Mouse (Mus musculus) G1E (cell line): ENCODE measurements around the gene Aars. TPM values are rescaled to one million over a fixed set of nuclear protein-coding genes. Genes with fewer than 3 reads are reported as not detected.
"Not testable (repeated sequence)": the region's sequence is repeated elsewhere in the genome, so short reads cannot be mapped to it uniquely, and the experiment has no call there.

Source experiments
- ATAC-seq: 2 replicates; pipeline ENCODE4 v1.8.0; 2016; ENCODE audit warnings: mild to moderate bottlenecking; ENCODE audit not compliant: insufficient number of reproducible peaks, poor library complexity, low FRiP score, severe bottlenecking; ENCODE audit errors: extremely low read depth
- DNase-seq: peaks from one replicate; pipeline ENCODE4 v3.0.0; 2012; ENCODE audit warnings: low spot score
- H3K27me3 ChIP-seq: 2 replicates; pipeline ENCODE4 v1.6.1; 2012; ENCODE audit warnings: mild to moderate bottlenecking, low read length, inconsistent platforms; ENCODE audit not compliant: insufficient read depth
- H3K36me3 ChIP-seq: replicated peaks from 2 replicates; pipeline ENCODE3; 2012; ENCODE audit warnings: mild to moderate bottlenecking, inconsistent platforms
- H3K4me1 ChIP-seq: 2 replicates; pipeline ENCODE4 v1.6.1; 2012; ENCODE audit warnings: low read depth, low read length, inconsistent platforms, mixed read lengths; ENCODE audit not compliant: insufficient read depth
- H3K4me3 ChIP-seq: 2 replicates; pipeline ENCODE4 v1.5.1; 2012; ENCODE audit warnings: low read depth, mild to moderate bottlenecking, inconsistent platforms, low read length, moderate library complexity, mixed read lengths
- H3K9me3 ChIP-seq: replicated peaks from 2 replicates; pipeline ENCODE4 v1.6.1; 2012; ENCODE audit warnings: inconsistent platforms
- CTCF ChIP-seq: IDR thresholded peaks from 2 replicates; pipeline ENCODE4 v1.5.1; 2012; ENCODE audit warnings: low read depth, low read length, inconsistent platforms, mixed read lengths
- GATA1 ChIP-seq: IDR thresholded peaks from 2 replicates; pipeline ENCODE4 v1.6.1; 2012; ENCODE audit warnings: borderline replicate concordance, low read length, inconsistent platforms, mixed read lengths
- GATA2 ChIP-seq: IDR thresholded peaks from 2 replicates; pipeline ENCODE4 v1.6.1; 2012; ENCODE audit warnings: low read depth, low read length, inconsistent platforms, borderline replicate concordance
- POLR2AphosphoS5 ChIP-seq: IDR thresholded peaks from 2 replicates; pipeline ENCODE4 v1.6.1; 2012; ENCODE audit warnings: low read depth, low read length, inconsistent platforms; ENCODE audit not compliant: insufficient replicate concordance
- TAL1 ChIP-seq: conservative IDR thresholded peaks from 2 replicates; pipeline ENCODE4 v1.6.1; 2012; ENCODE audit warnings: low read depth, low read length, inconsistent platforms, mixed read lengths
- polyA plus RNA-seq: library from polyadenylated mRNA; stranded (reverse); fragments of >175 nt; gene quantifications from 2 replicates; pipeline ENCODE4 v1.2.3, GENCODE M21; 2012
- total RNA-seq, 2 experiments: library from RNA; stranded (forward) in 1 of 2; stranded (reverse) in 1 of 2; fragments of 200-1000 nt in 1 of 2; fragments of >200 nt in 1 of 2; fragmentation: Nextera tagmentation in 1 of 2; gene quantifications; 2 replicates each; pipeline ENCODE4 v1.2.3; 2014 to 2017

Aars gene
- total and polyA plus RNA-seq, 3 experiments = 56.4 to 131 (median 81.8) TPM

GRCm38 (mm10) chr8:111079861-111080271 lies 46.9 kb downstream of the Aars start:
- Histone ChIP-seq H3K27me3 (peaks cover 56% of the 10 kb centered on the region), H3K9me3 (no peaks in the 10 kb centered on the region), H3K4me3 (no peak overlapping the region), H3K4me1 (peaks cover 2% of the 10 kb centered on the region; the same call in 1 of the 2 replicates), H3K36me3 (no peaks in the 10 kb centered on the region)
- no peak for DNase-seq
- no peak for ATAC-seq
- TF ChIP-seq TAL1 = no peak
- TF ChIP-seq POLR2AphosphoS5 = no peak
- no peak for TF ChIP-seq CTCF
- TF ChIP-seq GATA1 = no peak
- no peak for TF ChIP-seq GATA2

DNA sequence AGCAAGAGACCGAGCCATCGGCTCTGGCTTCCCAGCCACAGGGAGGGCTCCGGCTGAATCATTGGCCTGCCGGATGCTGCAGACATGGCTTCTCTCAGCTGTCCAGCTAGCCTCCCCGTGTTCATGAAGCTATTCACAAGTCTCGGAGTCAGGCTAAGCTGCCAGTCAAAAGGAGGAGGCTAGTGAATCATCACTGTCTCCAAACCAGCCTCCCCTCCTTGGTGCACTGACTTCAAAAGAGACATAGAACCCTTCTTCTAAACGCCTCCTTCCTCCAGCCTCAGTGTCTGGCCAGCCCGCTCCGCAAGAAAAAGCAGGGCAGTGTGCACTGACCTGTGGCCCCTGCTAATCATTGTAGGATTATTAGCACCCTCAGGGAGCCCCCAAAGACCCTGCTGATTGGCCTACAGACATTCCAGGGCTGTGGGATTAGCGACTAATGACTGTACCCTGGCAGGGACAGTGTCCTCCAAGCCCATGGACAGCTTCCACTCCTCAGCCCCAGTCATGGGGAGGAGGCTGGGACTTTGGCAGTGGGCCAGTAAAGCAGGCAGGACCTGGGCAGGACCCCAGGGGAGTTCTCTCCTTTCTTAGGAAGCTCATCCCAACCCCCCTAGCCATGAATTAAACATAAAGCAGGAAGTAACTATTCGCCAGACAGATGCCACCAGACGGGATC lies 48.8 kb downstream of the Aars start:
- no peaks in the 10 kb centered on the region for H3K36me3 ChIP-seq
- TF ChIP-seq GATA2 (no peak), TAL1 (no peak)
- DNase-seq = no peak
- peaks cover 44% of the 10 kb centered on the region for H3K27me3 ChIP-seq
- no peaks in the 10 kb centered on the region for H3K9me3 ChIP-seq
- no peak for ATAC-seq
- H3K4me3 ChIP-seq = no peak overlapping the region
- peaks cover 2% of the 10 kb centered on the region; the same call in 1 of the 2 replicates for H3K4me1 ChIP-seq

DNA sequence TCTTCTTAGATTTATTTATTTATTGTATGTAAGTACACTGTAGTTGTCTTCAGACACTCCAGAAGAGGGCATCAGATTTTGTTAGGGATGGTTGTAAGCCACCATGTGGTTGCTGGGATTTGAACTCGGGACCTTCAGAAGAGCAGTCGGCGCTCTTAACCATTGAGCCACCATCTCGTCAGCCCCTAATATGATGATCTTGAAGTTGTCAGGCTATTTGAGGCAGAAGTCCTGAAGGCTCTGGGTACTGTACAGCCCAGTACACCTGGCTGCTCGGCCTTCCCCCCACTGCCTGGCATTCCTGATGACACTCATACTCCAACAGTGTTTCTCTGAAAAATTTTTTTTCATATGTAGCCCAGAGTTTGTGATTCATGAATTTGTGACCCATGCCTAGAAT lies 51.0 kb downstream of the Aars start:
- not testable (repeated sequence) for DNase-seq, H3K4me1 ChIP-seq, H3K4me3 ChIP-seq, H3K9me3 ChIP-seq, ATAC-seq, H3K36me3 ChIP-seq
- peaks cover 38% of the 10 kb centered on the region for H3K27me3 ChIP-seq

- no peak overlapping the region for H3K4me3 ChIP-seq
- peak; percentile 34; the same call in 1 of the 2 replicates for ATAC-seq
- 0 out of 2 replicates have a peak, but pooled peaks cover 2% of the 10 kb centered on the region for H3K9me3 ChIP-seq
- DNase-seq = no peak
- 0 out of 2 replicates have a peak, but pooled peaks cover 4% of the 10 kb centered on the region for H3K27me3 ChIP-seq
- TF ChIP-seq CTCF (peak; percentile 70), GATA2 (no peak), GATA1 (no peak), TAL1 (no peak), POLR2AphosphoS5 (no peak)
- H3K36me3 ChIP-seq = no peaks in the 10 kb centered on the region
- peaks cover 12% of the 10 kb centered on the region for H3K4me1 ChIP-seq
Observed at GRCm38 (mm10) chr8:111090126-111090525, 57.2 kb downstream of the Aars start.

DNA sequence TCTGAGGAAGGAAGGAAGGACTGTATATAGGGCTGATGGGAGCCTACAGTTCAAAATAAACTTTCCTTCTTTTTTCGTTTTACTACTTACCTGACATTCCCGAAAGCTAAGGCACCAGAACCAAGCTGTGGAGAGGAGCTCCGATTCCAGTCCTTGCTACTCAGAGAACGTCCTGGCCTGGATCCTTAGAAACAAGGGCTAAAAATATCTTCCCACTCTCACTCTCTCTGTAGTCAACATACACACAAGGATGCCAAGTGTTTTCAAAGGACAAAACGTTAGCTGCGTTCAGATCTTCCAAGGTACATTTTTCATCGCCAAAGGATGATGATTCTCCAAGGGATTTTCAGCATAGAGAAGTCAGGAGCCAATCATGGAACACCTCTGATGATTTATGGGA lies 58.8 kb downstream of the Aars start:
- no peak for ATAC-seq
- H3K36me3 ChIP-seq = no peaks in the 10 kb centered on the region

GRCm38 (mm10) chr8:111092326-111092725 lies 59.4 kb downstream of the Aars start, which contains the start of gene Clec18a:
Gene Clec18a (minus strand): TSS chr8:111092426.
- not testable (repeated sequence) for ATAC-seq, H3K9me3 ChIP-seq, H3K4me3 ChIP-seq, H3K27me3 ChIP-seq, DNase-seq, H3K36me3 ChIP-seq
- H3K4me1 ChIP-seq = peaks cover 23% of the 10 kb centered on the region

More for the DNA sequence above, 58.8 kb downstream of the Aars start:
- DNase-seq = no peak
- no peak overlapping the region for H3K4me3 ChIP-seq
- peaks cover 23% of the 10 kb centered on the region for H3K4me1 ChIP-seq
- H3K27me3 ChIP-seq = 0 out of 2 replicates have a peak, but pooled peaks cover 4% of the 10 kb centered on the region
- TF ChIP-seq TAL1 = no peak
- no peak for TF ChIP-seq GATA2
- TF ChIP-seq POLR2AphosphoS5 = no peak
- no peak for TF ChIP-seq GATA1
- TF ChIP-seq CTCF = no peak
- H3K9me3 ChIP-seq = 0 out of 2 replicates have a peak, but pooled peaks cover 2% of the 10 kb centered on the region
